Mouse (Mus musculus) myocyte (in vitro differentiated cells): ENCODE measurements at regions not wholly inside any gene's neighbourhood (a gene's known extent, or its start where the extent isn't known, plus 50 kb on each side); places are given as distances from the start of the nearest gene placed in this dataset.

Experiments
- H3K27me3 ChIP-seq: one replicate; pipeline ENCODE4 v1.6.1; 2011; ENCODE audit not compliant: control insufficient read depth, insufficient read depth, insufficient read length
- H3K36me3 ChIP-seq: one replicate; pipeline ENCODE4 v1.6.1; 2011; ENCODE audit not compliant: control insufficient read depth, insufficient read depth
- H3K4me2 ChIP-seq: one replicate; pipeline ENCODE4 v1.6.1; 2011; ENCODE audit warnings: low read depth, control low read depth
- H3K4me3 ChIP-seq: one replicate; pipeline ENCODE4 v1.5.1; 2011; ENCODE audit warnings: mild to moderate bottlenecking, control low read depth, moderate library complexity
- H3K79me2 ChIP-seq: one replicate; pipeline ENCODE4 v1.6.1; 2011; ENCODE audit not compliant: control insufficient read depth, insufficient read depth
- H3ac ChIP-seq: one replicate; pipeline ENCODE4 v1.6.1; 2011; ENCODE audit not compliant: control insufficient read depth, insufficient read length
- CEBPB ChIP-seq: IDR thresholded peaks from 2 replicates; pipeline ENCODE4 v1.6.1; 2011; ENCODE audit warnings: mild to moderate bottlenecking, moderate library complexity; ENCODE audit not compliant: poor library complexity, insufficient read depth, severe bottlenecking
- E2F4 ChIP-seq: IDR thresholded peaks from one replicate; pipeline ENCODE4 v1.6.1; 2011; ENCODE audit warnings: mild to moderate bottlenecking, control low read depth, moderate library complexity; ENCODE audit not compliant: insufficient read depth
- MAX ChIP-seq: IDR thresholded peaks from one replicate; pipeline ENCODE4 v1.6.1; 2011; ENCODE audit warnings: low read depth, mild to moderate bottlenecking, control low read depth
- MYOD1 ChIP-seq, 3 experiments: IDR thresholded peaks; one replicate each; pipeline ENCODE4 v1.6.1; 2011; ENCODE audit warnings: control low read depth in 2 of 3, low read depth in 2 of 3, mild to moderate bottlenecking in 2 of 3, moderate library complexity in 1 of 3; ENCODE audit not compliant: insufficient read length in 2 of 3, control insufficient read depth in 1 of 3
- MYOG ChIP-seq, 3 experiments: IDR thresholded peaks; one replicate each; pipeline ENCODE4 v1.6.1; 2011; ENCODE audit warnings: control low read depth in 2 of 3, low read depth in 2 of 3, mild to moderate bottlenecking in 2 of 3; ENCODE audit not compliant: insufficient read length in 2 of 3, control insufficient read depth in 1 of 3, insufficient read depth in 1 of 3
- POLR2A ChIP-seq: IDR thresholded peaks from one replicate; pipeline ENCODE4 v1.6.1; 2011; ENCODE audit warnings: low read depth, mild to moderate bottlenecking, control low read depth, moderate library complexity; ENCODE audit not compliant: insufficient read length
- POLR2AphosphoS2 ChIP-seq: IDR thresholded peaks from one replicate; pipeline ENCODE4 v1.6.1; 2011; ENCODE audit warnings: low read depth, control low read depth; ENCODE audit not compliant: insufficient read length
- REST ChIP-seq: IDR thresholded peaks from one replicate; pipeline ENCODE4 v1.6.1; 2011; ENCODE audit warnings: mild to moderate bottlenecking, control low read depth, moderate library complexity; ENCODE audit not compliant: insufficient read depth, insufficient read length
- SRF ChIP-seq: IDR thresholded peaks from one replicate; pipeline ENCODE4 v1.6.1; 2011; ENCODE audit warnings: low read depth; ENCODE audit not compliant: control insufficient read depth, insufficient read length
- TCF12 ChIP-seq: IDR thresholded peaks from one replicate; pipeline ENCODE4 v1.6.1; 2011; ENCODE audit warnings: mild to moderate bottlenecking, control low read depth; ENCODE audit not compliant: poor library complexity, insufficient read depth, severe bottlenecking
- TCF3 ChIP-seq: IDR thresholded peaks from one replicate; pipeline ENCODE4 v1.6.1; 2011; ENCODE audit warnings: low read depth, control low read depth; ENCODE audit not compliant: insufficient read length
- USF1 ChIP-seq: IDR thresholded peaks from one replicate; pipeline ENCODE4 v1.6.1; 2011; ENCODE audit warnings: low read depth, mild to moderate bottlenecking, control low read depth, moderate library complexity

GRCm38 (mm10) chr4:124181335-124181734, 263.5 kb upstream of the 4930535I16Rik start:
- no peak overlapping the region for H3ac ChIP-seq
- H3K36me3 ChIP-seq = no peaks in the 10 kb centered on the region
- H3K79me2 ChIP-seq = no peaks in the 10 kb centered on the region
- H3K27me3 ChIP-seq = peaks cover 15% of the 10 kb centered on the region
- H3K4me3 ChIP-seq = no peak overlapping the region
- TF ChIP-seq USF1 = no peak
- no peak for TF ChIP-seq MAX
- no peak for TF ChIP-seq POLR2A
- TF ChIP-seq REST = no peak
- no peak for TF ChIP-seq MYOG (IDR thresholded peaks at IDR 0.05; ENCODE audit: control insufficient read depth in 1 of 3, insufficient read depth in 1 of 3, insufficient read length in 2 of 3, low read depth in 2 of 3)
- TF ChIP-seq TCF12 = no peak
- H3K4me2 ChIP-seq = no peak overlapping the region

DNA sequence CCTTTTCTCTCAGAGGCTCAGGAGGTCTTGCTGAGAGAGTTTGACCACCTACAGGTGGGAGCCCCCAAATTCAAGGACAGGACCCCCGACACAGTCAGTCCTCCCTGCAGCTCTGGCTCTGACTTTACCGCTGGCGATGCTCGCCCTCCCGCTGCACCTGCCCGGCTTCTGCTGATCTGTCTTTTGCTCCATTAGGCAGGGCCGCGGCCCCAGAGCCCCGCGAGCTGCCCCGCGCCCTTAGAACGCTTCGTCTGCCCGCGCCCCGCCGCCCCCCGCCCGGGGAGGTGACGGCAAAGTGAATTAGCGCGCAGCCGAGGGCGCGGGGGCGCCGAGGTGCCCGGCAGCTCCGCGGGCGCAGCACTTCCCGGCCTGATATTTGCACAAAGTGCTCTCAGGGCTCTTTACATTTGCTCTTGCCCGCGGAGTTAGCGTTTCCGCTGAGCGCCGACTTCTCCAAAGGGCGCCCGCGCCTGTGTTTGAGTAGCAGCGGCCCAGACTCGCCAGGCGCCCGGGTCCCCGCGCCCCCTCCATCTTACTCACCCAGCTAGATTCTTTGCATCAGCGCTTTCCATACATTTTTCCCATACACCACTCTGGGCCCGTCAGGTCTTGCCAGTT, 260.7 kb upstream of the 4930535I16Rik start:
- H3K4me3 ChIP-seq = no peak overlapping the region
- H3K36me3 ChIP-seq = no peaks in the 10 kb centered on the region
- H3K4me2 ChIP-seq = no peak overlapping the region
- H3K79me2 ChIP-seq = no peaks in the 10 kb centered on the region
- peaks cover 15% of the 10 kb centered on the region for H3K27me3 ChIP-seq
- TF ChIP-seq CEBPB (no peak), E2F4 (no peak), MAX (no peak), TCF12 (no peak), TCF3 (no peak), POLR2A (no peak), REST (no peak), POLR2AphosphoS2 (no peak), SRF (no peak)
- no peak overlapping the region for H3ac ChIP-seq

DNA sequence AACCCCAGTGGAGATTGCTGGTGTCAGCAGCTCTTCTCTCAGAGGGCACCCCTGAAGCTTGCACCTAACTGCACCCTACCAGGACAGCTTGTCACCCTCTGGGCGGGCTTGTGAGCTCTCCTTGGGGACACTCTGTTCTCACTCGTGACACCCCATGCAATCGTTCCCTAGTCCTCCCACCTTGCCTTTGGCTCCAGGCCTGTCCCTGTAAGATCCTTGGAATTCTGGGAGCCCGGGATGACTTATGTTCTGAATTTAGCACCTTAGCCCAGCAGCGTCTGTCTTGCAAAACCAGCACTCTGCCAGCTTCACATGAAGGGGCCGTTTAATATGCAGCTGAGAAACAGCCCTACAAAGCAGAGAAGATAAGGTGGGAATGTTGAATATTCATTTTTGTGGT, 257.7 kb upstream of the 4930535I16Rik start:
- H3K27me3 ChIP-seq = peaks cover 12% of the 10 kb centered on the region
- H3K79me2 ChIP-seq = no peaks in the 10 kb centered on the region
- H3K4me3 ChIP-seq = no peak overlapping the region
- no peak overlapping the region for H3ac ChIP-seq
- H3K4me2 ChIP-seq = no peak overlapping the region
- TF ChIP-seq CEBPB = no peak
- H3K36me3 ChIP-seq = no peaks in the 10 kb centered on the region

- TF ChIP-seq CEBPB (no peak), SRF (no peak), E2F4 (no peak), TCF12 (no peak), MAX (no peak), POLR2A (no peak), USF1 (no peak), MYOD1 (IDR thresholded peaks at IDR 0.05; ENCODE audit: control insufficient read depth in 1 of 3, insufficient read length in 2 of 3, low read depth in 2 of 3) (no peak)
- H3K4me2 ChIP-seq = no peak overlapping the region
- peaks cover 4% of the 10 kb centered on the region for H3K27me3 ChIP-seq
- no peaks in the 10 kb centered on the region for H3K36me3 ChIP-seq
- no peak overlapping the region for H3ac ChIP-seq
- H3K79me2 ChIP-seq = no peaks in the 10 kb centered on the region
- no peak overlapping the region for H3K4me3 ChIP-seq
Measured at GRCm38 (mm10) chr4:124154627-124155026, 236.8 kb upstream of the 4930535I16Rik start.

DNA sequence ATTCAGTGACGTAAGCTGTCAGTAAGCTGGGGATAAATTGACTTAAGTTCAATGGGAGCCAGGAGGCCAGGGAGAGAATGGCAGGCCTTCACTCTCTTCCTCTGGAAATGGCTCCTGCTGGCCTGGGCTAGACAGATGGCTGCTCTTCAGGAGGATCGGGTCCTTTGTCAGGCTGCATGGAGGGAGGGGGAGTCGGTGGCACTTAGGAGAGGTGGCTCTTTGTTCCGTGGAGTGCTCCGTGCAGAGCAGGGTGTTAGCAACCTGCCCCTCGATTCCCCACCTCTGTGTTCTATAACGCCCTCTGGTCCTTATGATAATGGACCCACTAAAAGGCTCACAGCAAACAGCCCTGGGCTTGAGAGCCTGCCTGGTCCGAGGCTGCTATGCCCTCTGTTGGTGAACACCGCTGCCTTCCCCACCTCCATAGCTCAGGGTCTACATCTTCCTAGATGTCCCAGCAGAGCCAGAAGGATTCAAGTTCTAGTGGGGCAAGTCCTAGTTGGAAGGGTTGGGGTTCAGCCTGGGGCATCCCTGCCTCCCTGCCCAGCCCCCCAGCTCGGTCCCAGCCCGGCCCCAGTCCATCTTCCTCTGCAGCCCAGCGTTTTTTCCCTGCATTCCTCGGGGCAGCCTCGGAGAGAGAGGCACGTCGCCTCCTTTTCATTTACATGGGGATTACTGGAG, 232.1 kb upstream of the 4930535I16Rik start:
- no peak overlapping the region for H3K4me2 ChIP-seq
- no peak overlapping the region for H3ac ChIP-seq
- H3K27me3 ChIP-seq = no peaks in the 10 kb centered on the region
- H3K79me2 ChIP-seq = no peaks in the 10 kb centered on the region
- no peak for TF ChIP-seq MYOD1 (IDR thresholded peaks at IDR 0.05; ENCODE audit: control insufficient read depth in 1 of 3, insufficient read length in 2 of 3, low read depth in 2 of 3)
- no peak for TF ChIP-seq SRF
- TF ChIP-seq CEBPB = no peak
- TF ChIP-seq TCF12 = no peak
- TF ChIP-seq TCF3 = no peak
- TF ChIP-seq MYOG (IDR thresholded peaks at IDR 0.05; ENCODE audit: control insufficient read depth in 1 of 3, insufficient read depth in 1 of 3, insufficient read length in 2 of 3, low read depth in 2 of 3) = no peak
- TF ChIP-seq POLR2AphosphoS2 = no peak
- TF ChIP-seq REST = no peak
- no peak for TF ChIP-seq POLR2A
- no peak for TF ChIP-seq E2F4
- TF ChIP-seq MAX = no peak
- no peak for TF ChIP-seq USF1
- no peak overlapping the region for H3K4me3 ChIP-seq
- no peaks in the 10 kb centered on the region for H3K36me3 ChIP-seq
